Mouse (Mus musculus): Measurements from ENCODE around the gene Atp5s. TPM values are rescaled to one million over a fixed set of nuclear protein-coding genes. Genes with fewer than 3 reads are reported as not detected.

Atp5s gene
- polyA plus RNA-seq, 2 experiments from 2014 or later = 9.2 to 14.0 TPM

- ATAC-seq = peak; percentile 91
These were observed 8.8 kb downstream of the Atp5s start for GRCm38 (mm10) chr12:69733518-69733917.

DNA sequence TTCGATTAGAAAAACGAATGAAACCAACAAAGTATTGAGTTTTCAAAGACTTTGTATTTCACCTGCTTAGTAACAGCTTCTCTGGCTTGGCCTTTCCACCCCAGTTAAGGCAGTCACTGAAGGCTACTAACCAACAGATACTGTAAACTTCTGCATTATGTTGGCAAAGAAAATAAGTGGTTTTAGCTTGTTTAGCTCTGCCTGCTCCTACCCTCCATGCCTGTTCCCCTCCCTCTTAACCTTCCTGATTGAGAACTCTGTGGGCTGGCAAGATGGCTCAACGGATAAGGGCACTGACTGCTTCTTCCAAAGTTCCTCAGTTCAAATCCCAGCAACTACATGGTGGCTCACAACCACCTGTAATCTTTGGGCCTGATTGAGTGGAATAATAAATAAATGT, 9.2 kb downstream of the Atp5s start:
- no peak for ATAC-seq

- ATAC-seq = no peak
These were observed 17.2 kb downstream of the Atp5s start for GRCm38 (mm10) chr12:69741965-69742364.

DNA sequence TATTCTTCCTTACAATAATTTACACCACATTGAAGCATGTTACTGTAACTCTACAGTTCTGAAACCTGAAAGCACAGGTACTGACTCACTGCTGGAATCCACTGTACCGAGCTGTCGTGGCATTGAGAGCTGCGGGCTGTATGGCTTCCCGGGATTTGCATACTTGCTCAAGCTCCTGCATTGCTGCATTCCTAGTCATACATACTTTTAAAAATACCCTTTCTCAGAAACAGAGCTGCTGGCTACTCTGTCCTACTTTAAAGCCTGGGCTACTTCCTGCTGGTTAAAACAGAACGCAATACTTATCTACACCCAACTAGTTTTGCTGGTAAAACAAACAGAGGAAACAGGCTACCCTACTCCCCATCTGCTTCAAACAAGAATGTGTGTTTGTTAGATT, 19.4 kb downstream of the Atp5s start:
- no peak for ATAC-seq

- ATAC-seq = no peak
These were observed 27.2 kb downstream of the Atp5s start for GRCm38 (mm10) chr12:69751864-69752341.

DNA sequence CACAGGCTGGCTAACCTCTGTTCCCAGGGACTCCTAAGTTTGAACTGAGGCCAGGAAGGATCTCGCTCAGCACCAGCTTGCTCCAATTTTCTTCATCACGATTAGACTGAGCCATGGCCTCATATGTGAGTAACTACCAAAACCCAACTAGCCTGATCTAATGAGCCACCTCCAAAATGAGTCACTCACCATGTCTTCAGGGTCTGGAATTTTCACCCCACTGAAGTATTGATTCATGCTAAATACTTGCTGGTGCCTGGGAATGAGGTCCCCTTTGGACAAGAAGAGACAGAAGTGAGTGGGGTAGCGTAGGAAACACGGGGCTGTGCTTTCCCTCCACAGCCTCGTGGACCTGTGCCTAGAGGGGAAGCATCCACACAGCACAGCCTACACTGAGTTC, 29.2 kb downstream of the Atp5s start:
- no peak for ATAC-seq

- ATAC-seq = no peak
These were observed 31.3 kb downstream of the Atp5s start for GRCm38 (mm10) chr12:69756015-69756414.

DNA sequence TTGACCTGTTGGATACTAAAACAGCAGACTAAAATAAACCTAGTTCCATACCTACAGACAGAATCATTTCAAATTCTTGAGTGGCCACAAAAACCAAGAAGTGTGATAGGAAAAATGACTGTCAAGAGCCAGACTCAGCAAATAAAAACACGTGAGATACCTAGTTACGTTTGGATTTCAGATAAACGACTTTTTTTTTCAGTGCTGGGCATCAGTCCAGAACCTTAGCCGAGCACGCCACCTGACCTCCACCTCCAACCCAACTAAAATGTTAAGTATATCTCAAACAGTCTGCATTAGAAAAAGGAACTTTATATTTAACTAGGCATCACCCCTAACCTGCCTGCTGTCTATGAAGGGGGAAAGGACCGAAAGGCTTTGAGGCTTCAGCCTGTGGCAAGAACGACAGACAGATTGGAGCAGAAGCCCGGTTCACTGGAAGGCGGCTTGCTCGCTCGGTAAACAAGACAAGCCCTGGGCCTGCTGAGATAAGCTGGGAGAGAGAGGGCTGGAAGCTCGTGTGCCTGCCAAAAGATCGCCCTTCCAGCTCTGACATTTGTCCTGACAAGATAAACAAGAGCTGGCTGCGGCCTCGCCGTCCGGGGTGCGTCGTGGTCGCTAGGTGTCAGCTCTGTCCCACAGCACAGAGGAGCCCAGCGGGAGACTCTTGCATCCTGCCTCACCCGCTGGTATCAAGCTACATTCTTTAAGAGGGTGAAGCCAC, 32.8 kb downstream of the Atp5s start:
- ATAC-seq = peak; percentile 59

- no peak for ATAC-seq
These were observed 33.8 kb downstream of the Atp5s start for GRCm38 (mm10) chr12:69758221-69759185.

- no peak for ATAC-seq
These were observed 34.6 kb downstream of the Atp5s start for GRCm38 (mm10) chr12:69759267-69759885.

DNA sequence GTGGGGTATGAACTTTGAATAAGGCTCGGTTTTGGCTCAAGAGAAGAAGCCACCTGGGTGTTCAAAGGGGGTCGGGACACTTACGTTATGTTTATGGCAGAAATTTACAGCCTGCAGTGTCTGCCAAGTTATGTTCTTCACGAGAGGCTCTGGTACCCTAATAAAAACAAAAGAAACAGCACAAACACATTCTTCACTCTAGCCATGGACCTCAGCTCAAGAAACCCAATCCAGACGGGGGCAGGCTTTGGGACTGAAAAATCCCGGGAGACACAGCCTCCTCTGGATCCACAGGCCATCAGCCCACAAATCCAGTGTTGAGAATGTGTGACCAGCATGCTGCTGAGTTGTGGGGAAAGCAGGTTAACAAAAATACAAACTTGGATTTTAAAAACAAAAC, 35.3 kb downstream of the Atp5s start:
- no peak for ATAC-seq

GRCm38 (mm10) chr12:69760743-69761406, 36.1 kb downstream of the Atp5s start:
- no peak for ATAC-seq

DNA sequence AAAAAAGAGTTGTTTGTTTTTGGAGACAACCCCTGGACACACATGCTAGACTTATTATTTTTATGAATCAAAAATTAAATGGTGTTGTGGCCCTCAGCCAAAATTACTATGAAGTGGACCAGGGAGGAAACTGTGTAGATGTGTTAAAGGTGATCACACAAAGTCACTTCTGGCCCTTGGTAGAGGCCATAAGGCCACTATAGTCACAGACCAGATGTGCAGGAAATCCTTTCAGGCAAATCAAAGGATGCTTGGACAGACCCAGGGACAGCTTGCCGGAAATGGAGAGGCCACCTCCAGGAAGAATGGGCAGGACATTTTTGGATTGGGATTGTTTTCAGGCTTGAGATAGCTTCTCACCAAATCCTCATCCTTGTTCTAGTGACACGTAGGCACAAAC, 36.9 kb downstream of the Atp5s start:
- no peak for ATAC-seq

DNA sequence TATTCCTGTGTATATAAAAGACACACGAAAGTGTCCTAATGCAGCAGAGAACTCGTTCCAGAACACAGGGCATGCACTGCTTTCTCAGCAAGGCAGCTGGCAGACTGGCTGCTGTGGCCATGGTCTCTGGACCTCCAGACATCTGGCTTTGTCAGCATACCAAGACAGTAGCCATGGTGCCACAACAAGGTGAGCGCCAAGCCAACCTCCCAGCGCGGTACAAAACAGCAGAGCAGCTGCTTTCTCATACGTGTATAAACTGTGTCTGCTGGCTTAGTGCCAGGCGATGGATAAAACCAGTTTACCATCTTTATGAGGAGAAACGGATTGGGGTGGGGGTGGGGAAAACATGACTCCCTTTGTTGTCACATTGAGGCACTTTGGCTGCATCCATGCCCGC, 40.8 kb downstream of the Atp5s start:
- no peak for ATAC-seq

- no peak for ATAC-seq
These were observed 41.6 kb downstream of the Atp5s start for GRCm38 (mm10) chr12:69766185-69766904.

GRCm38 (mm10) chr12:69767476-69768258, 42.9 kb downstream of the Atp5s start:
- no peak for ATAC-seq

DNA sequence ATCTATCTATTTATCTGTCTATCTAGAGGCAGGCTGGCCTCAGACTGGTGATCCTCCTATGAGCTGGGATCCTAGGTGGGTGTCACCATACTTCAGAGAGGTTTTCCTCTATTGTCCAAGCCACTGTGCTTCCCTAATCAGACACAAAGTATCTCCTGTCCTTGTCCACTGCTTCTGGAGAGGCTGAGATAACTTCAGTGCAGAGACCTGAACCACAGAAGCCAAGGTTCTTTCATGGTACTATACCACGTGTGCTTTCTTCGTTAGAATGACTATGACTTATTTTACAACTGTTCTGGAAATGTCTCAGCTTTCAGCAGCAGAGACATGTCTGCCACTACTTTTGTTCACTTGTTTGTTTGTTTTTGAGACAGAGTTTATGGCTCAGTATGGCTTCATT, 44.1 kb downstream of the Atp5s start:
- ATAC-seq = no peak

DNA sequence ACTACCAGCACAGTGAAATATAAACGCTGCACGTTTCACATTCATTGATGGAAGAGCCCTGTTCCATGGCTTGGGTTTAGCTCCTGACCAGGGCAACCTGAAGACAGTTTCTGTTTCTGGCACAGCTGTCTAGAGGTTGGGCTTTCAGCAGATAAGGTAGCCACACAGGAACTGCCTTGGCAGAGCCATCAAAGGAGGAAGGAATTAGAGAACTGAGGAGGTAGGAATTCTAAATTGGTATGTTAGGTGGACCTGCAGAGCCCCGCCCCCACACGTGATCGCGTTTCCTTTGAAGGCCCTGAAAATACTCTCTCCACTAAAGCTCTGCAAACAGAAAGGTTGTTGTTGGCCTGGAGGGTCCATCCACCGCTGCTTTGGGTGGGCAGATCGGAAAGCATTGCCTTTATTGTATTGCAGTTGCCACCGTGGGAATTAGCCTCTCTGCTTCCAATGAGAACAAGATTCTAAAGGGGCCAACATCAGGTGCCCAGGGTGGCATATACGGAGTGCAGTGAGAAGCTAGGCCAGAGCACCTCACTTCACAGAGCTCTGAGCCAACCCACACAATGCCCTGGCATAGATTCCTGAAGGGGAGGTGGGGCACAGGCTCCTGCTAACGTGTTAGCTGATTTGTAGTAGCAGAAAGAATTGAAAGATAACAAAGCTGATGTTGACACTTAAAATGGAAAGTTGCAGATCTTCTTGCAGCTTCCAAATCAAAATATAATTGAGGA, 52.0 kb downstream of the Atp5s start:
- no peak for ATAC-seq

DNA sequence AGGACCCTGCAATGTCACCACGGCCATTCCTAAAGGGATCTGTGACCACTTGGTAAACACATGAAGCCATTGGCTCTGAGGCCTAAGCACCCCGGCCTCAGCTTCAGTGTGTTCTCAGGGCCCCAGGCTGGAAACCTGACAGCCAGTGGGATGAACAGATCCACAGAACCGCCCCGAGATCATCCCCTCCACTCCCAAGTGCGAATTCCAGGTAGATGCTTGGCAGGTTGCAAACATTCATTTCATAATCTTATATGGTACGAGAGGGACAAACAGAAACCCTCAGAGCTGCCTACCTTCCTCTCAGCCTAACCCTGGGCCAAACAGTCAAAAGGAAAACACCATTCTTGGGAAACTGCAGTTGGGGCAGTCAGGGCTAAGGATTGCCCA, 52.6 kb downstream of the Atp5s start:
- no peak for ATAC-seq

- ATAC-seq = no peak
These were observed 53.2 kb downstream of the Atp5s start for GRCm38 (mm10) chr12:69777957-69778356.
